Mouse (Mus musculus) heart, embryonic 11.5 days (tissue): ENCODE results near the gene Dnal1. TPM values are rescaled to one million over a fixed set of nuclear protein-coding genes. Genes with fewer than 3 reads are reported as not detected.
A peak's percentile ranks its signal among the peaks of the same experiment; 100 is the strongest.

Experiments used
- ATAC-seq: fragments of 200-750 bp; cut with Nextera tagmentation; replicated peaks from 2 replicates; pipeline ENCODE4 v1.8.0; 2017; ENCODE audit warnings: moderate library complexity; ENCODE audit not compliant: insufficient number of reproducible peaks, low FRiP score, low TSS enrichment
- H3K27ac ChIP-seq: fragments of 300-500 bp; sonication (generic); 2 replicates; pipeline ENCODE4 v1.5.1; 2014; ENCODE audit warnings: mild to moderate bottlenecking, low read depth, low read length
- H3K27me3 ChIP-seq: fragments of 300-500 bp; sonication (generic); 2 replicates; pipeline ENCODE4 v1.6.1; 2014; ENCODE audit warnings: mild to moderate bottlenecking, low read length, mixed read lengths; ENCODE audit not compliant: control insufficient read depth, insufficient read depth
- H3K36me3 ChIP-seq: fragments of 300-500 bp; sonication (generic); 2 replicates; pipeline ENCODE4 v1.6.1; 2014; ENCODE audit warnings: mild to moderate bottlenecking, low read length, moderate library complexity, mixed read lengths; ENCODE audit not compliant: control insufficient read depth, insufficient read depth
- H3K4me1 ChIP-seq: fragments of 300-500 bp; sonication (generic); 2 replicates; pipeline ENCODE4 v1.6.1; 2014; ENCODE audit warnings: low read length; ENCODE audit not compliant: control insufficient read depth, insufficient read depth
- H3K4me2 ChIP-seq: fragments of 300-500 bp; sonication (generic); 2 replicates; pipeline ENCODE4 v1.6.1; 2014; ENCODE audit warnings: mild to moderate bottlenecking, moderate library complexity
- H3K4me3 ChIP-seq: fragments of 300-500 bp; sonication (generic); 2 replicates; pipeline ENCODE4 v1.5.1; 2014; ENCODE audit warnings: low read depth, low read length
- H3K9ac ChIP-seq: fragments of 300-500 bp; sonication (generic); 2 replicates; pipeline ENCODE4 v1.6.1; 2014; ENCODE audit warnings: mild to moderate bottlenecking, low read depth, low read length, moderate library complexity
- H3K9me3 ChIP-seq: fragments of 300-500 bp; sonication (generic); replicated peaks from 2 replicates; pipeline ENCODE4 v1.6.1; 2016; ENCODE audit warnings: low read length; ENCODE audit not compliant: control insufficient read depth
- WGBS: fragments of 180-500 bp; shearing (Covaris S2); extraction: QIAGEN DNeasy Blood & Tissue Kit; methylation state at CpG from one replicate; pipeline ENCODE4 v1.1.7; 2014; ENCODE audit not compliant: insufficient replicate concordance; 5-methylcytosine and 5-hydroxymethylcytosine counted together
- polyA plus RNA-seq: library from polyadenylated mRNA; unstranded; fragments of >200 nt; fragmentation: Nextera tagmentation; extraction: Ambion mirVana; gene quantifications from 2 replicates; pipeline ENCODE4 v1.2.1, GENCODE M21; 2014

Dnal1 gene
- polyA plus RNA-seq, 1 experiment from 2014 or later, result 2.9 TPM

GRCm38 (mm10) chr12:84173309-84173915 is 59.2 kb downstream of the Dnal1 start:
- Histone ChIP-seq H3K4me2 (no peak overlapping the region), H3K27ac (no peak overlapping the region), H3K4me3 (no peak overlapping the region), H3K9ac (no peak overlapping the region), H3K36me3 (peaks cover 9% of the 10 kb centered on the region; the same call in 1 of the 2 replicates), H3K4me1 (peaks cover 47% of the 10 kb centered on the region), H3K9me3 (no peaks in the 10 kb centered on the region), H3K27me3 (no peaks in the 10 kb centered on the region)
- 90% methylated on average over 13 of the region's 13 CpGs for WGBS
- ATAC-seq, result no peak

- Histone ChIP-seq H3K36me3 (peaks cover 9% of the 10 kb centered on the region; the same call in 1 of the 2 replicates), H3K4me1 (peaks cover 56% of the 10 kb centered on the region), H3K9me3 (no peaks in the 10 kb centered on the region), H3K4me2 (no peak overlapping the region), H3K9ac (peak overlapping the region; percentile 17; the same call in 1 of the 2 replicates), H3K4me3 (no peak overlapping the region), H3K27ac (peak overlapping the region; percentile 92), H3K27me3 (no peaks in the 10 kb centered on the region)
- ATAC-seq, result no peak
- 67% methylated on average over 9 of the region's 9 CpGs for WGBS
Measured at GRCm38 (mm10) chr12:84174190-84174811, 60.1 kb downstream of the Dnal1 start.

GRCm38 (mm10) chr12:84174871-84175270 is 60.7 kb downstream of the Dnal1 start:
- Histone ChIP-seq H3K4me3 (no peak overlapping the region; the same call in 1 of the 2 replicates), H3K27me3 (no peaks in the 10 kb centered on the region), H3K4me1 (peaks cover 57% of the 10 kb centered on the region), H3K4me2 (peak overlapping the region; percentile 72), H3K9me3 (no peaks in the 10 kb centered on the region), H3K9ac (peak overlapping the region; percentile 76; the same call in 1 of the 2 replicates), H3K27ac (peak overlapping the region; percentile 92), H3K36me3 (peaks cover 9% of the 10 kb centered on the region; the same call in 1 of the 2 replicates)
- ATAC-seq, result no peak
- 71% methylated on average over 6 of the region's 6 CpGs for WGBS

- Histone ChIP-seq H3K9ac (peak overlapping the region; percentile 76), H3K36me3 (peaks cover 9% of the 10 kb centered on the region; the same call in 1 of the 2 replicates), H3K9me3 (no peaks in the 10 kb centered on the region), H3K4me2 (peak overlapping the region; percentile 72), H3K4me3 (peak overlapping the region; percentile 35), H3K27me3 (no peaks in the 10 kb centered on the region), H3K27ac (peak overlapping the region; percentile 92), H3K4me1 (peaks cover 65% of the 10 kb centered on the region)
- ATAC-seq, result peak; percentile 83
- under 1% methylated on average over 20 of the region's 20 CpGs for WGBS
Measured at GRCm38 (mm10) chr12:84175659-84176061, 61.5 kb downstream of the Dnal1 start.

GRCm38 (mm10) chr12:84176126-84176769 is 62.1 kb downstream of the Dnal1 start:
- Histone ChIP-seq H3K4me3 (peak overlapping the region; percentile 35), H3K36me3 (peaks cover 9% of the 10 kb centered on the region; the same call in 1 of the 2 replicates), H3K27ac (peak overlapping the region; percentile 92), H3K4me2 (peak overlapping the region; percentile 72), H3K4me1 (peaks cover 70% of the 10 kb centered on the region), H3K27me3 (no peaks in the 10 kb centered on the region), H3K9me3 (no peaks in the 10 kb centered on the region), H3K9ac (peak overlapping the region; percentile 76)
- WGBS, result 9% methylated on average over 13 of the region's 13 CpGs
- no peak for ATAC-seq

- ATAC-seq, result no peak
- Histone ChIP-seq H3K9me3 (no peaks in the 10 kb centered on the region), H3K36me3 (peaks cover 9% of the 10 kb centered on the region; the same call in 1 of the 2 replicates), H3K9ac (no peak overlapping the region), H3K4me1 (peaks cover 79% of the 10 kb centered on the region), H3K4me3 (no peak overlapping the region), H3K27ac (peak overlapping the region; percentile 92), H3K27me3 (no peaks in the 10 kb centered on the region), H3K4me2 (peak overlapping the region; percentile 72)
- WGBS, result 37% methylated on average over 6 of the region's 6 CpGs
Measured at GRCm38 (mm10) chr12:84176886-84177765, 63.0 kb downstream of the Dnal1 start.

- Histone ChIP-seq H3K36me3 (peaks cover 4% of the 10 kb centered on the region; the same call in 1 of the 2 replicates), H3K4me1 (peaks cover 79% of the 10 kb centered on the region), H3K4me3 (no peak overlapping the region), H3K27ac (no peak overlapping the region), H3K27me3 (no peaks in the 10 kb centered on the region), H3K9ac (no peak overlapping the region), H3K9me3 (no peaks in the 10 kb centered on the region), H3K4me2 (no peak overlapping the region)
- ATAC-seq, result no peak
- 53% methylated on average over 1 of the region's 1 CpGs for WGBS
Measured at GRCm38 (mm10) chr12:84178052-84178451, 63.9 kb downstream of the Dnal1 start.
